Mouse (Mus musculus): ENCODE results near the gene Pomp.

Pomp gene

GRCm38 (mm10) chr5:147902008-147902757 lies 41.9 kb downstream of the Pomp start:
- in situ Hi-C loops (cut with MboI) = no loop called here

- in situ Hi-C loops (cut with MboI) = no loop called here
Measured at GRCm38 (mm10) chr5:147903166-147903565, 42.9 kb downstream of the Pomp start.

GRCm38 (mm10) chr5:147907144-147907543 lies 46.9 kb downstream of the Pomp start:
- in situ Hi-C loops (cut with MboI) = no loop called here

- in situ Hi-C loops (cut with MboI) = no loop called here
Measured at GRCm38 (mm10) chr5:147907851-147908250, 47.6 kb downstream of the Pomp start.

- in situ Hi-C loops (cut with MboI) = no loop called here
Measured at GRCm38 (mm10) chr5:147910807-147911509, 50.7 kb downstream of the Pomp start.

- in situ Hi-C loops (cut with MboI) = no loop called here
Measured at GRCm38 (mm10) chr5:147911744-147912143, 51.5 kb downstream of the Pomp start.

- in situ Hi-C loops (cut with MboI) = no loop called here
Measured at GRCm38 (mm10) chr5:147913241-147913842, 53.1 kb downstream of the Pomp start.

GRCm38 (mm10) chr5:147915038-147915566 lies 54.8 kb downstream of the Pomp start:
- in situ Hi-C loops (cut with MboI) = no loop called here

- in situ Hi-C loops (cut with MboI) = no loop called here
Measured at GRCm38 (mm10) chr5:147916171-147916570, 55.9 kb downstream of the Pomp start.

- in situ Hi-C loops (cut with MboI) = no loop called here
Measured at GRCm38 (mm10) chr5:147918044-147918846, 58.0 kb downstream of the Pomp start.

- in situ Hi-C loops (cut with MboI) = no loop called here
Measured at GRCm38 (mm10) chr5:147924621-147925020, 64.4 kb downstream of the Pomp start.
